ENCODE assay signal across 21 mouse cellular contexts in the genomic region with DNA sequence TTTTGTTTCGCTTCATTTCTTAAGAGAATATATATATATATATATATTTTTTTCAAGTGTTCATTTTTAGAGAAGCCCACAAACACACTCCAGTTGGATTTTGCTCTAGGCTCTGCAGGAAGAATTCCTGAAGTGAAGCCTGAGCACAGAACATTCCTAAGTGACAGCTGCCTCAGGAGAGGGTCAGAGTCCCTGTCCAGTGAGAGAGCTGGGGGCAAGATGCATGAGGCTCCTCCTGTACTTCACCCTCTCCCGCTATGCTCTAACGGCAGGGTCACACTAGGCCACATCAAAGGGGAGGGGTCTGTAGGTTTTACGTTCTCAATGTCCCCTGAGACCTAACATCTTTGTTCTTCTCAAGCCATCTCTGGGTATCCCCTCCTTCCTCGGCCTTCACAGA. TPM values are rescaled to one million over a fixed set of nuclear protein-coding genes. Genes with fewer than 3 reads are reported as not detected.
A peak's percentile ranks its signal among the peaks of the same experiment; 100 is the strongest.
DNase-seq lines count a peak whose midpoint lies in the region; ATAC-seq and TF ChIP-seq lines count a peak whose summit lies in the region.
"Had no signal": no experiment of that assay in that cellular context is flagged by ENCODE, and none has a peak within 500 bp of the region (broad histone marks: within the 10 kb centered on the region; RNA-seq: fewer than 3 reads in every experiment).

No protein-coding gene starts in this region.

- no peak overlapping the region for H3K27ac ChIP-seq in kidney, embryonic 14.5 days (ENCODE audit: low read depth, low read length)
- H3K27ac ChIP-seq in embryonic facial prominence, embryonic 10.5 days (replicated peaks), result no peak overlapping the region
- peak overlapping the region; percentile 66; the same call in 1 of the 2 replicates for H3K27ac ChIP-seq in kidney, postnatal 0 days
- H3K27ac ChIP-seq in small intestine, adult 2 months (ENCODE audit: insufficient read depth, low read depth, low read length), result no peak overlapping the region
- H3K27ac ChIP-seq in forebrain, embryonic 13.5 days, result no peak overlapping the region
- H3K27ac ChIP-seq in cerebellum, adult 2 months (ENCODE audit: insufficient read depth, low read length), result no peak overlapping the region
- H3K27ac ChIP-seq: embryonic facial prominence, embryonic 13.5 days; heart, embryonic 15.5 days; lung, embryonic 15.5 days; midbrain, embryonic 15.5 days; stomach, embryonic 15.5 days had no signal

- peaks cover 10% of the 10 kb centered on the region; the same call in 1 of the 2 replicates for H3K4me1 ChIP-seq in kidney, embryonic 14.5 days (ENCODE audit: control insufficient read depth, insufficient read depth, low read length)
- peaks cover 41% of the 10 kb centered on the region for H3K4me1 ChIP-seq in embryonic facial prominence, embryonic 10.5 days
- 0 out of 2 replicates have a peak, but pooled peaks cover 9% of the 10 kb centered on the region for H3K4me1 ChIP-seq in kidney, postnatal 0 days (replicated peaks; ENCODE audit: insufficient read depth, low read length)
- H3K4me1 ChIP-seq in small intestine, adult 2 months (ENCODE audit: control insufficient read depth, insufficient read depth, insufficient read length, low read length), result peaks cover 11% of the 10 kb centered on the region
- peaks cover 4% of the 10 kb centered on the region; the same call in 1 of the 2 replicates for H3K4me1 ChIP-seq in forebrain, embryonic 13.5 days
- H3K4me1 ChIP-seq in cerebellum, adult 2 months (ENCODE audit: control insufficient read depth, insufficient read depth, low read length), result peaks cover 4% of the 10 kb centered on the region
- H3K4me1 ChIP-seq: stomach, embryonic 15.5 days had no signal

- TF ChIP-seq POLR2A in small intestine, adult 2 months (IDR thresholded peaks at IDR 0.05; ENCODE audit: low read depth, low read length), result no peak
- TF ChIP-seq POLR2A in cerebellum, adult 2 months (IDR thresholded peaks at IDR 0.05; ENCODE audit: borderline replicate concordance, insufficient read depth, low read length), result no peak

- no peaks in the 10 kb centered on the region for H3K27me3 ChIP-seq in kidney, embryonic 14.5 days (ENCODE audit: control insufficient read depth, insufficient read depth, low read length)
- H3K27me3 ChIP-seq in embryonic facial prominence, embryonic 10.5 days (replicated peaks; ENCODE audit: low read depth, poor library complexity, severe bottlenecking), result peaks cover 30% of the 10 kb centered on the region
- no peaks in the 10 kb centered on the region for H3K27me3 ChIP-seq in kidney, postnatal 0 days (ENCODE audit: insufficient read depth, low read length)
- H3K27me3 ChIP-seq in small intestine, adult 2 months (ENCODE audit: control insufficient read depth, insufficient read depth, low read length), result peaks cover 4% of the 10 kb centered on the region; the same call in 1 of the 2 replicates
- no peaks in the 10 kb centered on the region for H3K27me3 ChIP-seq in forebrain, embryonic 13.5 days
- H3K27me3 ChIP-seq in cerebellum, adult 2 months (ENCODE audit: control insufficient read depth, insufficient read depth, low read length), result no peaks in the 10 kb centered on the region
- H3K27me3 ChIP-seq: lung, embryonic 15.5 days; stomach, embryonic 15.5 days had no signal

- TF ChIP-seq CTCF in kidney, postnatal 0 days (IDR thresholded peaks at IDR 0.05; ENCODE audit: low read depth), result no peak
- no peak for TF ChIP-seq CTCF in small intestine, adult 2 months (IDR thresholded peaks at IDR 0.05; ENCODE audit: extremely low read depth, insufficient read length, insufficient replicate concordance, low read depth, low read length)
- no peak for TF ChIP-seq CTCF in cerebellum, adult 2 months (IDR thresholded peaks at IDR 0.05; ENCODE audit: borderline replicate concordance, insufficient read depth, low read depth, low read length)

- ATAC-seq in kidney, embryonic 14.5 days (ENCODE audit: low FRiP score, low TSS enrichment), result no peak
- peak; percentile 81 for ATAC-seq in kidney, postnatal 0 days (replicated peaks; ENCODE audit: low FRiP score, low read depth)
- ATAC-seq in forebrain, embryonic 13.5 days, result no peak
- ATAC-seq: forebrain, postnatal 0 days; intestine, postnatal 0 days; midbrain, embryonic 15.5 days had no signal

- no peak overlapping the region for H3K9ac ChIP-seq in kidney, embryonic 14.5 days (ENCODE audit: low read depth, low read length)
- no peak overlapping the region for H3K9ac ChIP-seq in kidney, postnatal 0 days (ENCODE audit: low read depth, low read length)
- no peak overlapping the region for H3K9ac ChIP-seq in forebrain, embryonic 13.5 days
- H3K9ac ChIP-seq: embryonic facial prominence, embryonic 13.5 days; forebrain, postnatal 0 days; heart, embryonic 15.5 days; lung, embryonic 15.5 days; midbrain, embryonic 15.5 days; stomach, embryonic 15.5 days had no signal

- DNase-seq in kidney, adult 11 months, result peak; percentile 58
- peak; percentile 11 for DNase-seq in embryonic facial prominence, embryonic 10.5 days (ENCODE audit: low spot score)
- DNase-seq in kidney, postnatal 0 days (ENCODE audit: low spot score), result peak; percentile 29
- DNase-seq in cerebellum, adult 2 months, result no peak
- DNase-seq: B cell, adult 2 months; cerebellum, adult 8-10 months; forebrain, postnatal 0 days; gastrocnemius, postnatal 10 days; thymus, adult 18-20 months had no signal

- no peak overlapping the region for H3K4me3 ChIP-seq in kidney, embryonic 14.5 days (ENCODE audit: low read length)
- no peak overlapping the region for H3K4me3 ChIP-seq in embryonic facial prominence, embryonic 10.5 days
- no peak overlapping the region for H3K4me3 ChIP-seq in kidney, postnatal 0 days (replicated peaks; ENCODE audit: low read depth, low read length)
- H3K4me3 ChIP-seq in small intestine, adult 2 months (ENCODE audit: low read depth, low read length), result peak overlapping the region; percentile 8; the same call in 1 of the 2 replicates
- H3K4me3 ChIP-seq in forebrain, embryonic 13.5 days, result no peak overlapping the region
- H3K4me3 ChIP-seq in cerebellum, adult 2 months (replicated peaks; ENCODE audit: insufficient read depth, low read depth, low read length), result no peak overlapping the region
- H3K4me3 ChIP-seq: embryonic facial prominence, embryonic 13.5 days; heart, embryonic 15.5 days; lung, embryonic 15.5 days; midbrain, embryonic 15.5 days; myocyte; stomach, embryonic 15.5 days had no signal

- no peaks in the 10 kb centered on the region for H3K36me3 ChIP-seq in kidney, embryonic 14.5 days (ENCODE audit: control insufficient read depth, insufficient read depth, low read length)
- no peaks in the 10 kb centered on the region for H3K36me3 ChIP-seq in embryonic facial prominence, embryonic 10.5 days (replicated peaks)
- no peaks in the 10 kb centered on the region for H3K36me3 ChIP-seq in kidney, postnatal 0 days (ENCODE audit: insufficient read depth, low read length)
- H3K36me3 ChIP-seq in small intestine, adult 2 months (ENCODE audit: control insufficient read depth, insufficient read depth, low read length), result no peaks in the 10 kb centered on the region
- no peaks in the 10 kb centered on the region for H3K36me3 ChIP-seq in forebrain, embryonic 13.5 days (ENCODE audit: poor library complexity, severe bottlenecking)
- H3K36me3 ChIP-seq: embryonic facial prominence, embryonic 13.5 days; heart, embryonic 15.5 days; lung, embryonic 15.5 days; midbrain, embryonic 15.5 days; stomach, embryonic 15.5 days had no signal

- 36% methylated on average over 5 of the region's 5 CpGs for WGBS in kidney, embryonic 14.5 days
- WGBS in embryonic facial prominence, embryonic 10.5 days, result 48% methylated on average over 5 of the region's 5 CpGs
- WGBS in kidney, postnatal 0 days, result 42% methylated on average over 5 of the region's 5 CpGs
- WGBS in small intestine, adult 2 months, result 82% methylated on average over 5 of the region's 5 CpGs
- 86% methylated on average over 5 of the region's 5 CpGs for WGBS in forebrain, embryonic 13.5 days
- WGBS in cerebellum, adult 2 months, result 71% methylated on average over 5 of the region's 5 CpGs

- H3K4me2 ChIP-seq in kidney, embryonic 14.5 days (replicated peaks; ENCODE audit: low read depth, low read length), result no peak overlapping the region
- H3K4me2 ChIP-seq in kidney, postnatal 0 days (ENCODE audit: low read length), result peak overlapping the region; percentile 36
- H3K4me2 ChIP-seq in forebrain, embryonic 13.5 days, result no peak overlapping the region
- H3K4me2 ChIP-seq: embryonic facial prominence, embryonic 13.5 days; liver, embryonic 11.5 days; lung, embryonic 15.5 days; midbrain, embryonic 15.5 days had no signal

- H3K9me3 ChIP-seq in kidney, embryonic 14.5 days (ENCODE audit: control insufficient read depth, low read length), result no peaks in the 10 kb centered on the region
- H3K9me3 ChIP-seq in embryonic facial prominence, embryonic 10.5 days, result 0 out of 2 replicates have a peak, but pooled peaks cover 3% of the 10 kb centered on the region
- no peaks in the 10 kb centered on the region for H3K9me3 ChIP-seq in kidney, postnatal 0 days (replicated peaks; ENCODE audit: low read length)
- no peaks in the 10 kb centered on the region for H3K9me3 ChIP-seq in forebrain, embryonic 13.5 days (replicated peaks)
- H3K9me3 ChIP-seq: embryonic facial prominence, embryonic 13.5 days; heart, embryonic 15.5 days; lung, embryonic 15.5 days; midbrain, embryonic 15.5 days; stomach, embryonic 15.5 days had no signal

RNA-seq across cellular contexts. Expression of gene Sod3, which starts 0.9 kb away (rescaled TPM):
- 2.1 and 4.5 TPM in 2 replicates for polyA plus RNA-seq in kidney, embryonic 14.5 days (2014; fragmentation: Nextera tagmentation; extraction: Ambion mirVana)
- 0.40 and 0.54 TPM in 2 replicates for polyA plus RNA-seq in embryonic facial prominence, embryonic 10.5 days (2016; fragmentation: Nextera tagmentation; extraction: Ambion mirVana)
- polyA plus RNA-seq in kidney, postnatal 0 days (2015; fragmentation: Nextera tagmentation; extraction: Ambion mirVana), result 70.5 and 71.0 TPM in 2 replicates
- polyA plus RNA-seq in small intestine, adult 2 months (2012; rRNA removed), result 17.7 and 19.6 TPM in 2 replicates
- 0.16 and 0.35 TPM in 2 replicates for polyA plus RNA-seq in forebrain, embryonic 13.5 days (2015; fragmentation: Nextera tagmentation; extraction: Ambion mirVana)
- 11.7 and 14.0 TPM in 2 replicates for polyA plus RNA-seq in cerebellum, adult 2 months (2012; rRNA removed)
- polyA plus RNA-seq: limb, embryonic 11.5 days had no signal

Comparison
In these comparisons a context has a peak if more than half of its experiments do, and no peak if none do; other contexts are left out.
1. DNase-seq: peak in kidney, adult 11 months (single experiment), embryonic facial prominence, embryonic 10.5 days (single experiment) and kidney, postnatal 0 days (single experiment); none in cerebellum, adult 2 months (0 of 2).